Mouse (Mus musculus) layer of hippocampus, postnatal 36 days (tissue): Measurements from ENCODE around the gene Snrpg. TPM values are rescaled to one million over a fixed set of nuclear protein-coding genes. Genes with fewer than 3 reads are reported as not detected.
A peak's percentile ranks its signal among the peaks of the same experiment; 100 is the strongest.

Source experiments
- DNase-seq, 2 experiments: peaks; one replicate each; pipeline ENCODE4 v3.0.0; 2022
- total RNA-seq, 2 experiments: library from RNA; stranded (reverse); gene quantifications; 2 replicates each; pipeline ENCODE4 v1.2.3; 2021

The Snrpg gene
- total RNA-seq, 2 experiments from 2014 or later = 71.7 to 74.6 TPM

GRCm38 (mm10) chr6:86400972-86401371 is 29.9 kb downstream of the Snrpg start:
- no peak for DNase-seq

- no peak for DNase-seq
These were observed 31.8 kb downstream of the Snrpg start for GRCm38 (mm10) chr6:86402681-86403607.

DNA sequence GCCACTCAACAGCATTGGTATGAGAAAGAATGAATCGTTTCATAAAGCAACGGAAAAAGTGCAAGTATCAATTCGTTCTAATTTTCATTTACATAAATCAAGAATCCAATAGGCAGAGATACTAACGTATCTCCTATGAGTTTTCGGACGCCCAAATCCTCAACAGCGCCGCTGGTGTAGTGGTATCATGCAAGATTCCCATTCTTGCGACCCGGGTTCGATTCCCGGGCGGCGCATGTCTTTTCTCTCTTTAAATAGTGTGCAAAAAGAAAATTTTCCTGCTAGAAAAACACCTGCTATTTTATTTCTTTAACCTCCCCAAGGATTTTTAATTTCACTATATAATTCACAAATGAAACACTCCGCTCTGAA is 32.6 kb downstream of the Snrpg start:
- peak; percentile 89 to 94 for DNase-seq

- DNase-seq = peak; percentile 96 to 97
These were observed 33.2 kb downstream of the Snrpg start, which contains the start of gene Tia1 for GRCm38 (mm10) chr6:86404100-86404861. Tia1 (plus strand) TSS chr6:86404219.

DNA sequence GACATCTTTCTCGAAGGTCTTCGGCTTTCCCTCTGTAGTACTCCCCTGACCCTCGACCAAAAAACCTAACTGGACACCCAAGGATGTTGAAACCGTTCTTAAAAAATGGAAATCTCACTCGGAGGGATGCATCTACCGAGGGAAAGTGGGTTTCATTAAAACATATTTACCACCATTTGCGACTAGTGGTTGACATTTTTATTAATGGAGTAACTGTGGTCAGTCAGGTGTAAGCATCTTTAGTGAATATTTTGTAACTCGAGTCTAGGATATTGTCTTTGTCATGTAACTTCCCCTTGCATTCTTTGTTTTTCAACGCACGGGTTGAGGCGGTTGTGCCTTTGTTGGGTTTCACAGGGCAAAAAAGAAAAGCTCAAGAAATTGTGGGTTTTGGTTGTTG is 33.9 kb downstream of the Snrpg start:
- DNase-seq = no peak

- DNase-seq = no peak
These were observed 35.2 kb downstream of the Snrpg start for GRCm38 (mm10) chr6:86406306-86406705.

DNA sequence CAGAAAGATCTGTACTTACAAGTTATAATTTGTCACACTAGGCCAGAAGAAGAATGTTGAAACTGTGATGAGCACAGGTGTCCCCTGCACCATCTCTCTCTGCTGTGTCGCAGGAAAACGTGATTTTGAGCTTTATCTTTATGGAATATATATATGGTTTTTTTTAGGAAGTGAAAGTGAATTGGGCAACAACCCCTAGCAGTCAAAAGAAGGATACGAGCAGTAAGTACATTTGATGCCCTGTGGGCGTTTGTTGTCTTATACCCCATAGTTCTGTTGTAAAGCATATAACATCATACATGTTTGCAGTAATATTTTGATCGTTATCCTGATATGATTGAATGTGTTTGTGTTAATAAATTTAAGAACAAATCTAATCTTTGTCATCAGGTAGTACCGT is 47.6 kb downstream of the Snrpg start:
- DNase-seq = no peak

- DNase-seq = no peak
These were observed 48.1 kb downstream of the Snrpg start for GRCm38 (mm10) chr6:86419239-86419638.

- DNase-seq = no peak
These were observed 49.4 kb downstream of the Snrpg start for GRCm38 (mm10) chr6:86420491-86420890.

DNA sequence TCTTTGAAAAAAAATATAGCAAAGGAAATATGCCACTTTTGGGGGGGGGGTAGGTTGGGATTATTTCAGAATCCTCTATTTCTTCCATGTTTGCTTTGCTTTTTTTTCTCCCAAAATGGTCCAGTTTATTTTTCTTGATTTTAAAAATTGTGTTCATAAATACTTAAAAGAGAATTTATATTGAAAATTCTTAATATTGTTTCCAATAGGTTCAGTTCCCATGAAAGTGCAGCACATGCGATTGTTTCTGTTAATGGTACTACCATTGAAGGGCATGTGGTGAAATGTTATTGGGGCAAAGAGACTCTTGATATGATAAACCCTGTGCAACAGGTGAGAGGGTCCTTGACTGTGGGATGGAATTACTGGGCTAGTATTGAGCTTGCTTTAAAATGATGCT is 55.3 kb downstream of the Snrpg start, which contains the start of gene Gm44790:
Gm44790 (plus strand) TSS at position 301 of the 400 bp plus-strand sequence.
- DNase-seq = no peak

Other genes starting within 250 kb of the Snrpg start
- gene Tgfa, start 176.1 kb upstream of the Snrpg start, total RNA-seq = 10 to 100 TPM; 31.2 to 33.6 TPM
- 10 to 100 TPM; 32.8 TPM for gene Fam136a, start 5.7 kb upstream of the Snrpg start, total RNA-seq
- gene Pcyox1, start 25.9 kb downstream of the Snrpg start, total RNA-seq = 100 to 1,000 TPM; 105 to 114 TPM
- gene Tia1, start 32.9 kb downstream of the Snrpg start, total RNA-seq = 100 to 1,000 TPM; 131 to 154 TPM
- under 1 TPM in 1 of 2 experiments, not detected in 1; 0.88 TPM for gene Gm44790, start 55.4 kb downstream of the Snrpg start, total RNA-seq
- 10 to 100 TPM; 16.4 to 16.5 TPM for gene C87436, start 67.1 kb downstream of the Snrpg start, total RNA-seq
- 100 to 1,000 TPM; 177 to 186 TPM for gene Pcbp1, start 155.0 kb downstream of the Snrpg start, total RNA-seq